Mouse (Mus musculus): Measurements from ENCODE around the gene Prr7.

DNA sequence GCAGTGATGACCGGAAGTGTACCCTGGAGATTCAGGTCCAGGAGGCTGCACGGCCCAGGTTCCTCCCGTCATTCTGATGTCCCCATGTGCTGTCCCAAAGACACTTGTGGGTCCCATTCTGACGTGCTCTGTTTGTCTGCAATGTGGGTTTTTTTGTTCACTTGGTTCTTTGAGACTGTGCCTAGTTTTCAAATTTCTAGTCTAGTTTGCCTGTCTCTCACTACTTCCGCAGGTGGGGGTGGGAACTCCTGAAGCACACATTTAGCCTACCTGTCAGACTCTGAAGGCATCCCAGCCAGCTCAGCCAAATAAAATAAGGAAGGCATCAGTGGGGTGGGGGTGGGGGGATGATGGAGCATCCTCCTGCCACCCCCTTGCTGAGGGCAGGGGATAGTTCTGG, 15.9 kb upstream of the Prr7 start:
- TF ChIP-seq CTCF (IDR thresholded peaks at IDR 0.05; ENCODE audit: low read depth) (no peak), EP300 (optimal IDR thresholded peaks at IDR 0.05) (no peak)

Measured in stomach, postnatal 0 days (tissue).